In the genomic region with DNA sequence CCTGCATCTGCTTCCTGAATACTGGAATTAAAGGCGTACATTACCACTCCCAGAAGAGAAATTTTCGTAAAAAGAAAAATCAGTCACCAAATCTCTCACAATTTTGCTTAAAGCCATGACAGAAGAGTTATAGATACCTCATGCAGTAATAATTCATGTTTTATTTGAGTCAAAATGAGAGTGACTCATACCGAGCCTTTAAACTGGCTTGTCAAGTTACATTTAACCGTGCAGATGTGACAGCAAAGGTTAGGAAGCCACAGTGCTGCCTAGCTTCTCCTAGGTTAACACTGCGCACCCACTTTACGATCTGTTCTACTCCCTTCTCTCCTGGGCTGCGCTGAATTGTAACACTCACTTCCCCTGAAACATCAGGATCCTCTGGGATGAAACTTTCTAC, we compare ENCODE assay signal across 6 mouse cellular contexts.
"Had no signal": no experiment of that assay in that cellular context is flagged by ENCODE, and none has a peak within 500 bp of the region (broad histone marks: within the 10 kb centered on the region; RNA-seq: fewer than 3 reads in every experiment).

No protein-coding gene starts in this region.

- ATAC-seq: midbrain, embryonic 16.5 days had no signal

- DNase-seq: kidney, postnatal 25 days; lung, adult 18-20 months; right cerebral cortex, adult 18-20 months; right cerebral cortex, postnatal 25 days; thymus, postnatal 14 days had no signal
